Mouse (Mus musculus): ENCODE data around the gene Gnao1.

The Gnao1 gene

GRCm38 (mm10) chr8:94013026-94013612 is 203.4 kb downstream of the Gnao1 start:
- no peak for TF ChIP-seq GATA4 (IDR thresholded peaks at IDR 0.05; ENCODE audit: insufficient replicate concordance, low read length)

Data from liver, adult (tissue).